Mouse (Mus musculus) effector memory CD4-positive, alpha-beta T cell, adult 5 months (primary cell): Measurements from ENCODE around the gene Calu. TPM values are rescaled to one million over a fixed set of nuclear protein-coding genes. Genes with fewer than 3 reads are reported as not detected.

ENCODE experiments used
- polyA plus RNA-seq: library from polyadenylated mRNA; unstranded; fragments of 100-300 nt; shearing (Covaris generic); gene quantifications from one replicate; pipeline ENCODE4 v1.2.1, GENCODE M21; 2017

Calu gene
- polyA plus RNA-seq, result 84.0 TPM

DNA sequence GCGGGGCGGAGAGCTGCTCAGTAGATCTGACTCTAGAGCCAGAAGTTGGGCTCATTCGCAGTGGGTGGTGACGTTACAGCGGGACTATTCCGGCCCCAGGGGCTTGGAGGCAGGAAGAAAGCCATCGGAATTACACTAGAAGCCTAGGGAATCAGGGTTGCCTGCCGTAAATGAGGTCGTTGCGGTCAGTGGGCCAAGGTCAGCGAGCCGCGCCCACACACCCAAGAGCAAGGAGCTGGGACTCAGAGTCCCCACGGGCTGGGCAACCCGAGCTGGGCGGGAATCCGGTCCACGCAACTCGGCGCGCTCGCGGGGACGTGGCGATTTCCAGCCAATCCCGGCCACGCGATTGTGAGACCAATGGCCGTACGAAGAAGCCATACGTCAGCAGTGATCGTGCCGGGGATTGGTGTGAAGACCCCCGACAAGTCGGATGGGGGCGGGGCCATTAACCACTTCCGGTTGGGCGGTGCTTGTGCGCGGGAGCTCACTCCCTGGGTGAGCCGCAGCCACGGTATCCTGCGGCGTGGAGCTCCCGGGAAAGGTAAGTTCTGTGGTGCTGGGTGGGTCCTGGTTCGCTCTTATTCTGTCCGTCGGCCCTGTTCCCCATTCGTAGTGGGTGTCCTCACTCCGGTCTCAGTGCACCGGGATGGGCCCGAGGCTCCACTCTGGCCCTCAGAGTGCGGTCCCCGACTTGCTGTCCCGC lies at the start of gene Calu:
Gene Calu, plus strand, starts transcription at position 405 of the 706 bp plus-strand sequence.

DNA sequence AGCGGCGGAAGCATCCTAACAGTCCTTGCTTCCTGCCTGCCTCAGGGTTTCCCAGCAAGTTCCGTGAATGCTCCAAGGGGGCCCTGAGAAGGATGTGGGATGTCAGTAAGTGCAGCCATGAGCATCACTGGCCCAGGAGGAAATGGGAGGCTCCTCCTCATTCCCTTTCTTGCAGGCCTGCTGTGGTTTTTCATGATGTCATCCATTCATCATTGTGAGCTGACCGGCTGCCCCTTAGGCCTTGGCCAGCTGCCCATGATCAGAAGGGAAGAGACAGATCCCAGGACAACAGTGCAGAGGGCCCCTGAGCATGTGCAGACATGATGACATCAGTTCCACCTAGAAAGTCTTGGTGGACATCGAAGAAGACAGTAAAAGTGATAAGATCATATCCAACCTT lies 29.0 kb upstream of the Calu start, which contains the start of gene Fam71f1:
Gene Fam71f1, plus strand, starts transcription at position 262 of the 400 bp plus-strand sequence.

DNA sequence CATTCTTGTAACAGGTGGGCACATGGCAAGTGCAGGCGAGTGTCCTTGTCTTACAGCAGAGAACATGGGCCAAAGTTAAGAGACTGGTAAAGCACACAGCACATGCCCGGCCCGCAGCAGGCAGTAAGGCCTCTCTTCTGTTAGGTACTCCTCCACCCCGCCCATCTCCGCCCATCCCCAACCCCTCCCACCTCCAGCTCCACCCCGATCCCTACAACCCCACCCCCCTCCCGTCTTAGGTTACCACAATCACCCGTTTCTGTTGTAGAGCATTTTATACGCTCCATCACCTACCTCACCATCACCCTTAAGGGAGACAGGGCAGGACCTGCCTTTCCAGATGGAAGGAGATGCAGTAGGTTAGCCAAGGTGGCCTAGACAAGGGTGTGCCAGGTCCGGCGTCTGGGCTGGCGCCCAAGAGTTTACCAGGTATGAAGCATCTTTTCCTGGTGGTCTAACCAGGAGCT lies 40.2 kb downstream of the Calu start, which contains the start of gene Opn1sw:
Gene Opn1sw, minus strand, starts transcription at position 417 of the 467 bp plus-strand sequence.

DNA sequence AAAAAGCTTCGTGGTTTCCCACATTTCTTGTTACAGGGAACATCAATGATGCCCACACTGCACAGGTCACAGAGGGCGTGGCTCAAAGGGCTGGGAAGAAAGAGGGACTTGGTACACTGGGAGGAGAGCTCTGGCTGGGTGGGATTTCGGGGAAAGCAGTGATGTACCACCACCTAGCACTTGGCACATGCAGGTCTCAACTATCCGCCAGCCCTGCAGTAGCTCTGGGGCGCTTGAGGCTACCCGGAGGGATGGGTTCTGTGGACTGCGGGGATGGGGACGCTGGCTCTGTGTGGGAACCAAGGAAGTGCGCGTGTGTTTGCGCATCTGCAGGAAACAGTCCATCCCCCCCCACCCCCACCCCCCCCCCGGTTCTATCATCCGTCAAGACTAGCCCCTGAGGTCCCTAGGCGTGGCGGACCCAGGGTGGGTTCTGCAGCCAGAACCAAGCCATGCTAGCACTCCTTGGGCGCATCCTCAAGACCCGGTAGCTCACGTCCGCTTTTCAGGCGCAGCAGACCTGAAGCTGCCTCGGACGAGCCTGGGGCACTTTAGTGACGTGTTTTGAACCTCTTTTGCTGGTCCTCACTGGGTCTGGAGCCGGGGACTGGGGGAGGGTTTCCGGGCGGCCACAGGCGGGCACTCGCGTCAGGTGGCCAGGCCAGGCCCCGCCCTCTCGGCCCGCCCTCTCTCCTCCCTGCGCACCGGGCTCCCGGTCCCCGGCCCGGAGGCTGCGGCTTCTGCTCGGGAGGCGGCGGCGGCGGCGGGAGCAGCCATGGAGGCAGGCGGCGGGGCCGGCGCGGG lies 48.2 kb downstream of the Calu start, which contains the start of gene Ccdc136:
Gene Ccdc136, plus strand, starts transcription at position 400 of the 804 bp plus-strand sequence.

Other genes with a start within 250 kb of the Calu start
- gene Rbm28, start 183.1 kb upstream of the Calu start, polyA plus RNA-seq, result 66.3 TPM
- gene Prrt4, start 168.5 kb upstream of the Calu start, polyA plus RNA-seq, result 0.17 TPM
- gene Impdh1, start 131.7 kb upstream of the Calu start, polyA plus RNA-seq, result 119 TPM
- 230 TPM for gene Hilpda, start 75.6 kb upstream of the Calu start, polyA plus RNA-seq
- 0.99 TPM for gene Fam71f2, start 68.5 kb upstream of the Calu start, polyA plus RNA-seq
- gene Fam71f1, start 28.9 kb upstream of the Calu start, polyA plus RNA-seq, result not detected
- not detected for gene Opn1sw, start 40.4 kb downstream of the Calu start, polyA plus RNA-seq
- 1.2 TPM for gene Ccdc136, start 48.2 kb downstream of the Calu start, polyA plus RNA-seq
- not detected for gene Flnc, start 85.2 kb downstream of the Calu start, polyA plus RNA-seq
- 295 TPM for gene Atp6v1f, start 119.6 kb downstream of the Calu start, polyA plus RNA-seq
- not detected for gene Atp6v1fnb, start 123.4 kb downstream of the Calu start, polyA plus RNA-seq
- 0.32 TPM for gene Kcp, start 159.9 kb downstream of the Calu start, polyA plus RNA-seq
- gene Irf5, start 178.6 kb downstream of the Calu start, polyA plus RNA-seq, result 19.7 TPM